Mouse (Mus musculus): ENCODE measurements around the gene Hecw2. TPM values are rescaled to one million over a fixed set of nuclear protein-coding genes. Genes with fewer than 3 reads are reported as not detected.

The Hecw2 gene
- polyA plus RNA-seq, 1 experiment from 2014 or later, result 4.5 TPM

- no peaks in the 10 kb centered on the region for H3K27me3 ChIP-seq
- WGBS, result 70% methylated on average over 7 of the region's 7 CpGs
- H3K9me3 ChIP-seq (replicated peaks), result no peaks in the 10 kb centered on the region
- no peak overlapping the region for H3K4me2 ChIP-seq
- no peak overlapping the region for H3K9ac ChIP-seq
- no peak for ATAC-seq (replicated peaks; ENCODE audit: insufficient number of reproducible peaks, insufficient read depth, low FRiP score, low read depth)
- no peak overlapping the region for H3K4me3 ChIP-seq
- H3K4me1 ChIP-seq (replicated peaks), result 0 out of 2 replicates have a peak, but pooled peaks cover 2% of the 10 kb centered on the region
- no peak overlapping the region for H3K27ac ChIP-seq
- H3K36me3 ChIP-seq, result no peaks in the 10 kb centered on the region
These were observed 418.6 kb downstream of the Hecw2 start for GRCm38 (mm10) chr1:53776176-53776905.

- Histone ChIP-seq H3K4me1 (replicated peaks) (0 out of 2 replicates have a peak, but pooled peaks cover 2% of the 10 kb centered on the region), H3K27ac (no peak overlapping the region), H3K4me3 (no peak overlapping the region), H3K9ac (no peak overlapping the region), H3K36me3 (no peaks in the 10 kb centered on the region), H3K9me3 (replicated peaks) (no peaks in the 10 kb centered on the region), H3K27me3 (no peaks in the 10 kb centered on the region), H3K4me2 (no peak overlapping the region)
- ATAC-seq (replicated peaks; ENCODE audit: insufficient number of reproducible peaks, insufficient read depth, low FRiP score, low read depth), result no peak
- WGBS, result 90% methylated on average over 2 of the region's 2 CpGs
These were observed 419.4 kb downstream of the Hecw2 start for GRCm38 (mm10) chr1:53775545-53775944.

- H3K4me3 ChIP-seq, result no peak overlapping the region
- no peaks in the 10 kb centered on the region for H3K27me3 ChIP-seq
- H3K27ac ChIP-seq, result no peak overlapping the region
- no peak overlapping the region for H3K9ac ChIP-seq
- H3K4me2 ChIP-seq, result no peak overlapping the region
- no peaks in the 10 kb centered on the region for H3K36me3 ChIP-seq
- no peaks in the 10 kb centered on the region for H3K9me3 ChIP-seq (replicated peaks)
- H3K4me1 ChIP-seq (replicated peaks), result 0 out of 2 replicates have a peak, but pooled peaks cover 2% of the 10 kb centered on the region
- no peak for ATAC-seq (replicated peaks; ENCODE audit: insufficient number of reproducible peaks, insufficient read depth, low FRiP score, low read depth)
- WGBS, result 83% methylated on average over 6 of the region's 6 CpGs
These were observed 419.9 kb downstream of the Hecw2 start for GRCm38 (mm10) chr1:53775036-53775435.

- H3K27me3 ChIP-seq, result no peaks in the 10 kb centered on the region
- H3K27ac ChIP-seq, result no peak overlapping the region
- H3K9ac ChIP-seq, result no peak overlapping the region
- H3K4me2 ChIP-seq, result no peak overlapping the region
- no peaks in the 10 kb centered on the region for H3K36me3 ChIP-seq
- H3K4me1 ChIP-seq (replicated peaks), result 0 out of 2 replicates have a peak, but pooled peaks cover 2% of the 10 kb centered on the region
- ATAC-seq (replicated peaks; ENCODE audit: insufficient number of reproducible peaks, insufficient read depth, low FRiP score, low read depth), result no peak
- H3K9me3 ChIP-seq (replicated peaks), result no peaks in the 10 kb centered on the region
- H3K4me3 ChIP-seq, result no peak overlapping the region
- WGBS, result 82% methylated on average over 3 of the region's 3 CpGs
These were observed 420.4 kb downstream of the Hecw2 start for GRCm38 (mm10) chr1:53774571-53774970.

- Histone ChIP-seq H3K4me2 (no peak overlapping the region), H3K9ac (no peak overlapping the region), H3K27ac (no peak overlapping the region), H3K4me3 (no peak overlapping the region), H3K9me3 (replicated peaks) (no peaks in the 10 kb centered on the region), H3K36me3 (peaks cover 5% of the 10 kb centered on the region; the same call in 1 of the 2 replicates), H3K27me3 (no peaks in the 10 kb centered on the region), H3K4me1 (replicated peaks) (0 out of 2 replicates have a peak, but pooled peaks cover 2% of the 10 kb centered on the region)
- ATAC-seq (replicated peaks; ENCODE audit: insufficient number of reproducible peaks, insufficient read depth, low FRiP score, low read depth), result no peak
- 62% methylated on average over 6 of the region's 6 CpGs for WGBS
These were observed 421.0 kb downstream of the Hecw2 start for GRCm38 (mm10) chr1:53773994-53774393.

GRCm38 (mm10) chr1:53772967-53773366 lies 422.0 kb downstream of the Hecw2 start:
- no peak for ATAC-seq (replicated peaks; ENCODE audit: insufficient number of reproducible peaks, insufficient read depth, low FRiP score, low read depth)
- no peak overlapping the region for H3K9ac ChIP-seq
- WGBS, result 87% methylated on average over 3 of the region's 3 CpGs
- no peaks in the 10 kb centered on the region for H3K9me3 ChIP-seq (replicated peaks)
- no peaks in the 10 kb centered on the region for H3K27me3 ChIP-seq
- 0 out of 2 replicates have a peak, but pooled peaks cover 1% of the 10 kb centered on the region for H3K4me1 ChIP-seq (replicated peaks)
- H3K27ac ChIP-seq, result no peak overlapping the region
- H3K4me2 ChIP-seq, result no peak overlapping the region
- H3K4me3 ChIP-seq, result no peak overlapping the region
- peaks cover 5% of the 10 kb centered on the region; the same call in 1 of the 2 replicates for H3K36me3 ChIP-seq

GRCm38 (mm10) chr1:53771476-53771875 lies 423.5 kb downstream of the Hecw2 start:
- no peak for ATAC-seq (replicated peaks; ENCODE audit: insufficient number of reproducible peaks, insufficient read depth, low FRiP score, low read depth)

GRCm38 (mm10) chr1:53766112-53766511 lies 428.9 kb downstream of the Hecw2 start:
- no peak overlapping the region for H3K9ac ChIP-seq
- H3K4me1 ChIP-seq (replicated peaks), result no peaks in the 10 kb centered on the region
- H3K4me2 ChIP-seq, result no peak overlapping the region
- WGBS, result 58% methylated on average over 2 of the region's 2 CpGs
- no peak overlapping the region for H3K27ac ChIP-seq
- no peaks in the 10 kb centered on the region for H3K27me3 ChIP-seq
- no peaks in the 10 kb centered on the region for H3K9me3 ChIP-seq (replicated peaks)
- no peak for ATAC-seq (replicated peaks; ENCODE audit: insufficient number of reproducible peaks, insufficient read depth, low FRiP score, low read depth)
- peaks cover 31% of the 10 kb centered on the region for H3K36me3 ChIP-seq
- H3K4me3 ChIP-seq, result no peak overlapping the region

More at GRCm38 (mm10) chr1:53771476-53771875, 423.5 kb downstream of the Hecw2 start:
- Histone ChIP-seq H3K9ac (no peak overlapping the region), H3K9me3 (replicated peaks) (no peaks in the 10 kb centered on the region), H3K4me2 (no peak overlapping the region), H3K27ac (no peak overlapping the region), H3K4me1 (replicated peaks) (no peaks in the 10 kb centered on the region), H3K36me3 (peaks cover 5% of the 10 kb centered on the region; the same call in 1 of the 2 replicates), H3K27me3 (no peaks in the 10 kb centered on the region), H3K4me3 (no peak overlapping the region)
- 90% methylated on average over 6 of the region's 6 CpGs for WGBS

GRCm38 (mm10) chr1:53757316-53757715 lies 437.7 kb downstream of the Hecw2 start:
- WGBS, result 86% methylated on average over 4 of the region's 4 CpGs
- no peaks in the 10 kb centered on the region for H3K9me3 ChIP-seq (replicated peaks)
- peaks cover 17% of the 10 kb centered on the region for H3K36me3 ChIP-seq
- no peaks in the 10 kb centered on the region for H3K4me1 ChIP-seq (replicated peaks)
- H3K27me3 ChIP-seq, result no peaks in the 10 kb centered on the region
- H3K4me2 ChIP-seq, result no peak overlapping the region
- no peak overlapping the region for H3K9ac ChIP-seq
- no peak for ATAC-seq (replicated peaks; ENCODE audit: insufficient number of reproducible peaks, insufficient read depth, low FRiP score, low read depth)
- no peak overlapping the region for H3K4me3 ChIP-seq
- no peak overlapping the region for H3K27ac ChIP-seq

Small RNA genes lying within 50 kb of the gene (microRNA-seq; reads per million reads assigned to microRNA genes)
- gene Mir7681, result not detected

Other genes with a start within 250 kb of the Hecw2 start
- 0.29 and 0.39 TPM in 2 replicates for gene Ccdc150, start 55.5 kb upstream of the Hecw2 start, polyA plus RNA-seq (2015; fragmentation: Nextera tagmentation; extraction: Ambion mirVana)
- gene Gtf3c3, start 243.8 kb upstream of the Hecw2 start, polyA plus RNA-seq (2015; fragmentation: Nextera tagmentation; extraction: Ambion mirVana), result 13.4 and 15.1 TPM in 2 replicates

Data from heart, embryonic 15.5 days (tissue).